Mouse (Mus musculus): Measurements from ENCODE around the gene Cyp17a1. TPM values are rescaled to one million over a fixed set of nuclear protein-coding genes. Genes with fewer than 3 reads are reported as not detected.

Cyp17a1 gene
- not detected for polyA plus RNA-seq (2014; fragmentation: Illumina TruSeq; extraction: RNeasy Lipid Tissue Mini Kit (QIAGEN cat#74804); ENCODE audit: low read depth, low replicate concordance)

DNA sequence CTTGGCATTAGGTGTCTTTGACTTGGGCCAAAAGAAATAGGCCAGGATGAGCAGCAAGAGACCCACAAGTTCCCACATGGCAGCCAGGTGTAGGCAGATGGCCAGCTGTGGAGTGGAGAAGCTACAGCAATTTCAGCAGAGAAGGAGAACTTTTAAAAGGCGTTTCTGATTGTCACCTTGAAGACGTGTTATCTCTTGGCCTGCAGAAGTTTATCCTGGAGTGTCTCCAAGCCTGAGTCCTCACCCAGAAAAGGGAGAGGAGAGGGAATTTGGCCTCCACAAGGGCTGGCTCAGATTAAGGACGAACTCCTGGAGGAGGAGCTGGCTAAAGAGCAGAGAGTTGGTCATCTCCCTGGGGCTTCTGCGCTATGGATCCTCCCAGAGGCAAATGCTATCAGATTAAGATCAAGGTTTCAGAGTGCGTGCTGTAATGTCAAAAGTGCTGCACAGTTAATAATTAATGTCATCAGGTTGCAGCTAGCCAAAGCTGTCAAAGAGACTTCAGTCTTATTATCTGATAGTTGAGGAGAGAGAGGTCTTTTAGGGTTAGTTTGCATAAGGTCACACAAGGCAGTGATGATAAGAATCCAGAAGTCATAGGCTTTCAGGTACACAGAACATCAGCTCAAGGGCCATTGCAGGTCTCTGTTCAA is at the start of gene Cyp17a1:
Cyp17a1 (minus strand) TSS at position 407 of the 653 bp plus-strand sequence.

DNA sequence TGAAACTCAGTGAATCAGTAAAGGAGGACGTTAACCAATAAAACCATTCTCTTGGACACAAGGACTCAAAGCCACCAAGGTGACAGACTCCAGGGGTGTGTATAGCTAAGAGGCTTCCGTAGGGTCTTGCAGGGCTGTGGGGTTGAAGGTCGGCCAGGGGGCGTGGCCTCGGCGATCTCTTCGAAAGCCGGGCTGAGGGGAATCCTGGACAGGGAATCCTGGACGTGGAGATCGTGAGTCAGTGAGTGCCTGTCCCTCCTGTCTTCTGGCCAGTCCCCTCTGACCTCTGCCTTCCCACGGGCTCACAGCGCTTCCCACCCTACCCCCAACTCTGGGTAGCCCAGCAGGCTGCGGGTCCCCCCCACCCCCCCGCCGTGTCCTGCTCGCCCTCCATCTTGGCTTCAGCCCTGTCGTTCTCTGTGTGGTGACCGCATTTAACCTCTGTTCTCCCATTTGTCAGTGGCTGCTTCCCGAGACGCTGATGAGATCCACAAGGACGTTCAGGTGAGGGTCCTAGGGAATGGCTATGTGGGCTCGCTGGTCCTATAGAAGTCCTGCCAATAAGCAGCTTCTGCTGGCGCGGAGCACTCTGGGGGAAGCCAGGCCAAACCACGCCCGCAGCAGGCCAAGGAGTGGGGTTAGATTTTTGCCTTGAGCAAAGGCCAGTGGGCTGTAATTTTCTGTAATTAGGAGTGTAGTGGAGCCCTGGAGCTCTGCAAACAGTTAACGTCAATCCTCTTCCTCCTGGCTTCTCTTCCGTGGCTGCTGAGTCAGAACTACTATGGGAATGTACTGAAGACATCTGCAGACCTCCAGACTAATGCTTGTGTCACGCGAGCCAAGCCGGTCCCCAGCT is 34.6 kb upstream of the Cyp17a1 start, which contains the start of gene As3mt:
As3mt (plus strand) TSS at position 163 of the 856 bp plus-strand sequence.

DNA sequence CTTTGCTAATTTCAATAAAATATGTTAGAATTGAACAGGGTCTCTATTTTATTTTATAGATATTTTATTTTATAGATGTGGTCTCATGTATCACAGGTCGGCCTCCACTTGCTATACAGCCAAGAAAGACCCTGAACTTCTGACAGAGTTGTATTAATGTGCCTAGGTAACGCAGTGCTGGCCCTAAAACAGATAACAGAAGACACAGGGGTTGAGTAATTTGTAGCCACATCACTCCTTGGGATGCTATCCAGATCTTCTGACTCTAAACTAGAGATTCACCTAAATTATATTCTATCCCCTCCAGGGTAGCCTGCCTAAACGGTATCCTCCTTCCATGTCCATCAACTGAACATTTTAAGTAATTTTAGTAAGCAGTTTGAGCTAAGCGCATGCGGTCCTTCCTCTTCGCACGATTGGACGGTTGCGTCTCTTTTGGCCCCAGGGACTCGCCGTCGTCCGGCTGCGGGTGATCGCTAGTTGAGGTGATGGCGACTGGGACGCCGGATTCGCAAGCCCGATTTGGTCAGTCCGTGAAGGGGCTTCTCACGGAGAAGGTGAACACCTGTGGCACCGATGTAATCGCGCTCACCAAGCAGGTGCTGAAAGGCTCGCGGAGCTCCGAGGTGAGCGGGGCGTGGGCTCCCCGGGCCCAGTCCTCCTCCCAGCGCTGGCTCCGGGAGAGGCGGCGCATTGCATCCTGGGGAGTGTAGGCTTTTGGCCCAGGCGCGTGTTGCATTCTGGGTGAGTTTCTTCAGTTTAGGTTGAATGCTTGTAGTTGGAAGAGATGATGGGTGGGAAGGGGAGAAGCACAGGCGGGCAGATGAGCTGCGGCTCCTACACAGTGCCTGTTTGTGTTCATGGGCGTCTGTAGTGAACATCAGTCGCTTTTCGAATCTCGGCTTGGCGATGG is 16.7 kb upstream of the Cyp17a1 start, which contains the start of gene Borcs7:
Borcs7 (plus strand) TSS at position 447 of the 913 bp plus-strand sequence.

Other genes starting within 250 kb of the Cyp17a1 start
- gene Trim8, start 171.5 kb downstream of the Cyp17a1 start, polyA plus RNA-seq (2014; fragmentation: Illumina TruSeq; extraction: RNeasy Lipid Tissue Mini Kit (QIAGEN cat#74804); ENCODE audit: low read depth, low replicate concordance): 5.2 TPM
- gene Arl3, start 100.0 kb downstream of the Cyp17a1 start, polyA plus RNA-seq (2014; fragmentation: Illumina TruSeq; extraction: RNeasy Lipid Tissue Mini Kit (QIAGEN cat#74804); ENCODE audit: low read depth, low replicate concordance): 33.2 TPM
- 9.9 TPM for gene Sfxn2, start 99.8 kb downstream of the Cyp17a1 start, polyA plus RNA-seq (2014; fragmentation: Illumina TruSeq; extraction: RNeasy Lipid Tissue Mini Kit (QIAGEN cat#74804); ENCODE audit: low read depth, low replicate concordance)
- 6.6 TPM for gene Wbp1l, start 74.1 kb downstream of the Cyp17a1 start, polyA plus RNA-seq (2014; fragmentation: Illumina TruSeq; extraction: RNeasy Lipid Tissue Mini Kit (QIAGEN cat#74804); ENCODE audit: low read depth, low replicate concordance)
- 23.4 TPM for gene Borcs7, start 16.7 kb upstream of the Cyp17a1 start, polyA plus RNA-seq (2014; fragmentation: Illumina TruSeq; extraction: RNeasy Lipid Tissue Mini Kit (QIAGEN cat#74804); ENCODE audit: low read depth, low replicate concordance)
- 27.1 TPM for gene As3mt, start 34.3 kb upstream of the Cyp17a1 start, polyA plus RNA-seq (2014; fragmentation: Illumina TruSeq; extraction: RNeasy Lipid Tissue Mini Kit (QIAGEN cat#74804); ENCODE audit: low read depth, low replicate concordance)
- 1.8 TPM for gene Cnnm2, start 88.4 kb upstream of the Cyp17a1 start, polyA plus RNA-seq (2014; fragmentation: Illumina TruSeq; extraction: RNeasy Lipid Tissue Mini Kit (QIAGEN cat#74804); ENCODE audit: low read depth, low replicate concordance)

Data from sigmoid colon, adult 10 weeks (tissue).